Mouse (Mus musculus) natural killer cell, adult 2 months (primary cell): ENCODE data around the gene Gm11733.

ENCODE experiments used
- DNase-seq, 2 experiments: peaks; one replicate each; pipeline ENCODE4 v3.0.0; 2022; ENCODE audit warnings: low spot score in 2 of 2

Gm11733 gene

GRCm38 (mm10) chr11:117535491-117536304 lies 51.5 kb downstream of the Gm11733 start:
- DNase-seq, result no peak

- no peak for DNase-seq
Observed at GRCm38 (mm10) chr11:117536586-117536985, 52.4 kb downstream of the Gm11733 start.
